Comparison of ENCODE assay signal across 8 mouse cellular contexts in genomic region chr9:25251174-25251573, GRCm38 (mm10). TPM values are rescaled to one million over a fixed set of nuclear protein-coding genes. Genes with fewer than 3 reads are reported as not detected.
DNase-seq lines count a peak whose midpoint lies in the region; ATAC-seq and TF ChIP-seq lines count a peak whose summit lies in the region.

No protein-coding gene starts in this region.

- no peaks in the 10 kb centered on the region for H3K9me3 ChIP-seq in neural tube, embryonic 11.5 days (ENCODE audit: control insufficient read depth, low read length)
- no peaks in the 10 kb centered on the region for H3K9me3 ChIP-seq in liver, embryonic 11.5 days (ENCODE audit: control insufficient read depth, low read length)
- no peaks in the 10 kb centered on the region for H3K9me3 ChIP-seq in stomach, postnatal 0 days (ENCODE audit: control insufficient read depth, low read length)

- H3K27me3 ChIP-seq in cerebellum, adult 2 months (ENCODE audit: control insufficient read depth, insufficient read depth, low read length), result no peaks in the 10 kb centered on the region
- H3K27me3 ChIP-seq in neural tube, embryonic 11.5 days (ENCODE audit: control insufficient read depth, insufficient read depth, low read length), result no peaks in the 10 kb centered on the region
- no peaks in the 10 kb centered on the region for H3K27me3 ChIP-seq in liver, embryonic 11.5 days (replicated peaks; ENCODE audit: control insufficient read depth, insufficient read depth, low read length)
- no peaks in the 10 kb centered on the region for H3K27me3 ChIP-seq in stomach, postnatal 0 days (ENCODE audit: control insufficient read depth, insufficient read depth, low read length)

- H3K4me2 ChIP-seq in neural tube, embryonic 11.5 days (ENCODE audit: low read depth), result peak overlapping the region; percentile 52
- H3K4me2 ChIP-seq in liver, embryonic 11.5 days, result peak overlapping the region; percentile 81
- H3K4me2 ChIP-seq in stomach, postnatal 0 days (replicated peaks; ENCODE audit: low read depth), result peak overlapping the region; percentile 62

- WGBS in cerebellum, adult 2 months, result 7% methylated on average over 6 of the region's 6 CpGs
- 12% methylated on average over 6 of the region's 6 CpGs for WGBS in neural tube, embryonic 11.5 days
- WGBS in liver, embryonic 11.5 days, result 8% methylated on average over 6 of the region's 6 CpGs
- WGBS in stomach, postnatal 0 days, result 2% methylated on average over 6 of the region's 6 CpGs

- no peak for TF ChIP-seq EP300 in stomach, postnatal 0 days (optimal IDR thresholded peaks at IDR 0.05)

- DNase-seq in cerebellum, adult 2 months, result no peak
- no peak for DNase-seq in cerebellum, adult 8-10 months
- no peak for DNase-seq in neural tube, embryonic 11.5 days (ENCODE audit: low spot score)
- DNase-seq in neural tube, embryonic 10.5 days (ENCODE audit: extremely low spot score, low spot score), result no peak
- DNase-seq in liver, embryonic 11.5 days (ENCODE audit: low spot score), result no peak
- DNase-seq in stomach, postnatal 0 days (ENCODE audit: low spot score), result no peak
- DNase-seq in layer of hippocampus, adult 9-11 months, result no peak
- no peak for DNase-seq in T-cell, adult 2 months (ENCODE audit: low spot score)

- peak overlapping the region; percentile 71 for H3K4me3 ChIP-seq in cerebellum, adult 2 months (replicated peaks; ENCODE audit: insufficient read depth, low read depth, low read length)
- peak overlapping the region; percentile 97 for H3K4me3 ChIP-seq in neural tube, embryonic 11.5 days (ENCODE audit: low read depth, low read length)
- H3K4me3 ChIP-seq in liver, embryonic 11.5 days (ENCODE audit: low read depth, low read length), result peak overlapping the region; percentile 99
- H3K4me3 ChIP-seq in stomach, postnatal 0 days (ENCODE audit: low read depth, low read length), result peak overlapping the region; percentile 100

- no peaks in the 10 kb centered on the region for H3K36me3 ChIP-seq in neural tube, embryonic 11.5 days (ENCODE audit: control insufficient read depth, insufficient read depth, low read length)
- H3K36me3 ChIP-seq in liver, embryonic 11.5 days (ENCODE audit: control insufficient read depth, insufficient read depth, low read length), result no peaks in the 10 kb centered on the region
- no peaks in the 10 kb centered on the region for H3K36me3 ChIP-seq in stomach, postnatal 0 days (ENCODE audit: control insufficient read depth, insufficient read depth, low read length)

- H3K9ac ChIP-seq in neural tube, embryonic 11.5 days (ENCODE audit: low read length), result peak overlapping the region; percentile 96
- peak overlapping the region; percentile 98 for H3K9ac ChIP-seq in liver, embryonic 11.5 days (ENCODE audit: low read depth, low read length)
- H3K9ac ChIP-seq in stomach, postnatal 0 days (ENCODE audit: low read length), result peak overlapping the region; percentile 80

- no peak for TF ChIP-seq POLR2A in cerebellum, adult 2 months (IDR thresholded peaks at IDR 0.05; ENCODE audit: borderline replicate concordance, insufficient read depth, low read length)

- H3K4me1 ChIP-seq in cerebellum, adult 2 months (ENCODE audit: control insufficient read depth, insufficient read depth, low read length), result no peaks in the 10 kb centered on the region
- peaks cover 7% of the 10 kb centered on the region for H3K4me1 ChIP-seq in neural tube, embryonic 11.5 days (ENCODE audit: control insufficient read depth, insufficient read depth, low read length)
- H3K4me1 ChIP-seq in liver, embryonic 11.5 days (replicated peaks; ENCODE audit: control insufficient read depth, insufficient read depth, low read length), result peaks cover 15% of the 10 kb centered on the region
- 0 out of 2 replicates have a peak, but pooled peaks cover 2% of the 10 kb centered on the region for H3K4me1 ChIP-seq in stomach, postnatal 0 days (replicated peaks; ENCODE audit: control insufficient read depth, insufficient read depth)

- no peak for ATAC-seq in neural tube, embryonic 11.5 days (ENCODE audit: insufficient read depth, low FRiP score, low TSS enrichment)
- ATAC-seq in liver, embryonic 11.5 days (replicated peaks; ENCODE audit: low FRiP score), result no peak
- ATAC-seq in stomach, postnatal 0 days (ENCODE audit: low FRiP score, low TSS enrichment), result no peak

- no peak for TF ChIP-seq CTCF in cerebellum, adult 2 months (IDR thresholded peaks at IDR 0.05; ENCODE audit: borderline replicate concordance, insufficient read depth, low read depth, low read length)
- TF ChIP-seq CTCF in stomach, postnatal 0 days (IDR thresholded peaks at IDR 0.05; ENCODE audit: low read depth), result no peak

- H3K27ac ChIP-seq in cerebellum, adult 2 months (ENCODE audit: insufficient read depth, low read length), result peak overlapping the region; percentile 64
- peak overlapping the region; percentile 99 for H3K27ac ChIP-seq in neural tube, embryonic 11.5 days (ENCODE audit: low read depth, low read length)
- H3K27ac ChIP-seq in liver, embryonic 11.5 days (ENCODE audit: low read depth, low read length), result peak overlapping the region; percentile 99
- peak overlapping the region; percentile 99 for H3K27ac ChIP-seq in stomach, postnatal 0 days (replicated peaks)

RNA-seq across cellular contexts. Expression of gene Sept7, which starts 1.1 kb away (rescaled TPM):
- polyA plus RNA-seq in cerebellum, adult 2 months (2012; rRNA removed), result 225 and 240 TPM in 2 replicates
- 305 and 311 TPM in 2 replicates for polyA plus RNA-seq in neural tube, embryonic 11.5 days (2014; fragmentation: Nextera tagmentation; extraction: Ambion mirVana)
- polyA plus RNA-seq in liver, embryonic 11.5 days (2014; fragmentation: Nextera tagmentation; extraction: Ambion mirVana), result 219 and 236 TPM in 2 replicates
- polyA plus RNA-seq in stomach, postnatal 0 days (2015; fragmentation: Nextera tagmentation; extraction: Ambion mirVana), result 154 and 175 TPM in 2 replicates
